Mouse (Mus musculus) gastrocnemius, postnatal 14 days (tissue): ENCODE measurements around the gene Map1s. TPM values are rescaled to one million over a fixed set of nuclear protein-coding genes. Genes with fewer than 3 reads are reported as not detected.

Experiments
- DNase-seq: peaks from one replicate; pipeline ENCODE4 v3.0.0; 2021; ENCODE audit warnings: mixed read lengths
- intact Hi-C: fragments of 180-260 bp; cut with DNase I; formaldehyde crosslinking; loops from one replicate; pipeline ENCODE4 v1.15.1; 2025; ENCODE audit warnings: low total_unique reads
- microRNA-seq, 2 experiments: library from miRNA; unstranded; fragments of <30 nt; microRNA quantifications; one replicate each; pipeline ENCODE4 v1.2.0; 2021
- total RNA-seq, 2 experiments: library from RNA; stranded (reverse); gene quantifications; 2 replicates each; pipeline ENCODE4 v1.2.3; 2021

Gene Map1s
- total RNA-seq, 2 experiments from 2014 or later, result 13.8 to 15.5 TPM

DNA sequence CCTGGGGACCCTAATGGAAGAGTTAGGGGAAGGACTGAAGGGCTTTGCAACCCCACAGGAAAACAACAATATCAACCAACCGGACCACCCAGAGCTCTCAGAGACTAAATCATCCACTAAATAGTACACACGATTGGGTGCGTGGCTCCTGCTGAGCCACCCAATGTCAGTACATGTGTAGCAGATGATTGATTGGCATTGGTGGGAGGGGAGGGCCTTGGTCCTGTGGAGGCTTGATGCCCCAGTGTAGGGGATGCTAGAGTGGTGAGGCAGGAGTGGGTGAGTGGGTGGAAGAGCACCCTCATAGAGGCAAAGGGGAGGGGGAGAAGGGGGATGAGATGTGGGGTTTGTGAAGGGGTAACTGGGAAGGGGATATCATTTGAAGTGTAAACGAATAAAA lies 18.4 kb downstream of the Map1s start:
- intact Hi-C loops, result no loop called here
- DNase-seq, result no peak

GRCm38 (mm10) chr8:70925754-70926153 lies 20.0 kb downstream of the Map1s start:
- intact Hi-C loops, result no loop called here
- no peak for DNase-seq

- intact Hi-C loops, result no loop called here
- no peak for DNase-seq
Observed at GRCm38 (mm10) chr8:70926396-70926795, 20.7 kb downstream of the Map1s start.

DNA sequence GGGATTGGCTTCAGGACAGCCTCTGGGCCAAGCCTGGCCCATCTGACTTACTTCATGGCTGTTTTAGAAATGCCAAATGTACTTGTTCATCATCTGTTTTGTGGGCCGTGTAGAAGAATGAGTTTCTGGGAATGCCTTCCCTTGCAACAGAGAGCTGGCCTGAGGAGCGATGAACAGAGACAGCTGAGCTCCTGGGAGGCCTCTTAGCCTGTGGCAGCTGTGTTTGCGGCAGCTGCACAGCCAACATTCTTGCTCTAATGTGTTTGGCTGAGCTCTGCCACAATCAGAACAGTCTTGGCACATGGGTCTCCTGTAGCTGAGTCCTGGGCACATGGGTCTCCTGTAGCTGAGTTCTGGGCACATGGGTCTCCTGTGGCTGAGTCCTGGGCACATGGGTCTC lies 22.4 kb downstream of the Map1s start:
- intact Hi-C loops, result no loop called here
- peak; percentile 57 for DNase-seq

- intact Hi-C loops, result no loop called here
- no peak for DNase-seq
Observed at GRCm38 (mm10) chr8:70928778-70929322, 23.1 kb downstream of the Map1s start.

DNA sequence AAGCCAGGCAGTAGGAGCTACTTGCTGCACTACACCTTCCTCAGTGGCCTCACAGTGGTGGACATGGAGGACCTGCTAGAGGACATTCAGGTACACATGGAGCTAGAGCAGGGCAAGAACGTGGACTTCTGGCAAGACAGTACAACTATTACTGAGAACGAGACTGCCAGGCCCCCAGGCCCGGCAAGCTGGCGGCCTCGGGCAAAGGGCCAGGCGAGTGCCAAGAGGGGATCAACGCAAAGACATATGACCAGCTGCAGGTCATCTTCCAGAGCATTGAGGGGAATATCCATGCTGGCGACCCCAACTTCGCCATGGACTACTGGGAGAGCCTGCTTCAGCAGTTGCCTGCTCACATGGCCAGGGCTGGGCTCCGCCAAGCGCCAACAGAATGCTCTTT lies 26.0 kb downstream of the Map1s start:
- DNase-seq, result no peak
- intact Hi-C loops, result no loop called here

DNA sequence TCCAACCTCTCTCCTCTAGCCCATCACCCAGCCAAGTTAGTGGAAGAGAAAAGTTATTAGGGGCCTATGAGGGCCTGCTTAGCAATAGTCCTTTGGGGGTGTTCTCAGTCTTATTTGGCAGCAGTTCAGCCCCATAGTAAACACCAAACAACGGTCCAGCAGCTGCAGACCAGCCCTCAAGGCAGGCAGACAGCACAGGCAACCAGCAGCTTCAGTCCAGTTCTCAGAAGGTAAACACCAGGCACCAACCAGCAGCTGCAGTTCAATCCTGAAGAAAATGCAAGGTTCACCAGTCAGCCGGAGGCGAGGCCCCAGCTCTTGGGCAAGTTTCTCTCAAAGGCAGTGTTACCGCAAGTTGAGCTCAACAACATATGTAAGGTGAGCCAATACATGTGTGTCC lies 27.3 kb downstream of the Map1s start:
- no peak for DNase-seq
- intact Hi-C loops, result no loop called here

GRCm38 (mm10) chr8:70934786-70935185 lies 29.1 kb downstream of the Map1s start:
- intact Hi-C loops, result no loop called here
- no peak for DNase-seq

DNA sequence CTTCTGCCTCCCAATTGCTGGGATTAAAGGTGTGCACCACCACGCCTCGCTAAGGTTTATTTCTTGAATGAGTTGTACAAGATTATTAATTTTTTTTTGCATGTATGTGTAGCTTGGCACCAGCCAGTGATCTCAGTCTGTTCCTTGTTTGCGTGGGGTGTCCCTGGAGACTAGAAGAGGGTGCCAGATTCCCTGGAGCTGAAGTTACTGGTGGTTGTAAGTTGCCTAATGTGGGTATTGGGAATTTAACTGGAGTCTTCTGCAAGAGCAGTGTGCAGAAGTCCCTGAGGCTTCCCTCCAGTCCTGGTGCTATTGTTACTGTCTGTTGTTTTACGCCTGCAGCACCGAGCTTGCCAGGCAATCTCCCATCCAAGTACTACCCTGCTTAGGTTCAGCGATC lies 31.5 kb downstream of the Map1s start:
- no peak for DNase-seq
- intact Hi-C loops, result no loop called here

DNA sequence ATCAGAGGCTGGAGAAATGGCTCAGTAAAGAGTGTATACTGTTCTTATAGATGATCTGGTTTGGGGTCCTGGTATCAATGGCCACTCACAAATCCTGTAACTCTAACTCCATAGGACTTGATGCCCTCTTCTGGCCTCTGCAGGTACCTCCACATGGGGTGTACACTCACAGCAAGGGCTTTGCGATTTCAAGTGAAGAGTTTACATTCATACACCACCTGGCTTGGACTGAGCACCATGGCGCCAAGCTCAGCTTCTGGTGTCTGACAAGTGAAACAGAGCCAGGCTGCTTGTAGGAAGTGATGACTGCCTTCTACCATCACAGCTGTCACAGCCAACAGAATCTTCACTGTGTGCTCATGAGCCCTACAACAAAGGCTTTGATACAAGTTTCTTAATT lies 35.7 kb downstream of the Map1s start:
- intact Hi-C loops, result no loop called here
- no peak for DNase-seq

GRCm38 (mm10) chr8:70943187-70943586 lies 37.5 kb downstream of the Map1s start:
- DNase-seq, result no peak
- intact Hi-C loops, result no loop called here

GRCm38 (mm10) chr8:70949847-70950246 lies 44.1 kb downstream of the Map1s start:
- intact Hi-C loops, result no loop called here
- DNase-seq, result no peak

- no peak for DNase-seq
- intact Hi-C loops, result loop anchor here (5.0 kb wide), 1 partner anchor 59 kb away; no protein-coding TSS in a partner anchor
Observed at GRCm38 (mm10) chr8:70960703-70961472, 55.2 kb downstream of the Map1s start.

DNA sequence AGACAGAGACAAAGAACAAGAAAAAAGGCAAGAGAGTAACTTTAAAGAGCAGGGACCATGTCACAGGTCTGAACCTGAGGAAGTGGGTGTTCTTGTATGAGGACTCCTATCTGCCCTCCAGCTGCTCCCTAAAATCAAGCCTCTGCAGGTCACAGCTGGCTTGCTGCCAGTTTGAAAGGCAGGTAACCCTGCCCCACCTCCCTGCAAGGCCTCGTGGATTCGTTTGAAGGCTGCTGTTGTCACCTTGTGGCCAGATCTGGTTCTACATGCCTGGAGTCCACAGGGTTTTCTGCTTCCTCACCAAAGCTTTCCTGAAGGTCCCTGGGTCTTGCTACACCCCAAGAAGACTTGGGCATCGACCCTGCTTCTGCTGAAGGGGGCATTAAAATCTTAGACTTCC lies 58.4 kb downstream of the Map1s start:
- intact Hi-C loops, result loop anchor here (5.0 kb wide), 1 partner anchor 62 kb away; no protein-coding TSS in a partner anchor
- peak; percentile 10 for DNase-seq

DNA sequence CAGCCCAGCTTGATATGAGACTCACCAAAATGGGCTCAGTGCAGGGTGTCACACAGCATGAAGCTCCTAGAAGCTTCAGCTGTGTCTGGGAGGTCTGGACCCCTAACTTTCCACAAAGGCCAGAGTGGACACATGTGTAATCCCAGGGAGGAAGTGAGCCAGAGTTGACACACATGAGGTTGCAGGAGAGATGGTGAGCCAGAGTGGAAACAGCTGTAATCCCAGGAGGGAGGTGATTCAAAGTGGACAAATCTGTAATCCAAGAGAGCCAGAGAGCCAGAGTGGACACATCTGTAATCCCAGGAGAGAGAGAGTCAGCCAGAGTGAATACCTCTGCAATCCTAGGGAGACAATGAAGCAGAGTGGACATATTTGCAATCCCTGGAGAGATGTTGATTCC lies 59.1 kb downstream of the Map1s start:
- no peak for DNase-seq

More for the DNA sequence above, 59.1 kb downstream of the Map1s start:
- intact Hi-C loops, result loop anchor here (5.0 kb wide), 1 partner anchor 63 kb away; no protein-coding TSS in a partner anchor

Small RNAs within 50 kb of the gene (microRNA-seq; reads per million reads assigned to microRNA genes)
- 1.5 to 4.1 reads per million in 2 experiments for gene Mir1969
- 0.50 to 1.6 reads per million in 2 experiments for gene Mir7067

Other genes starting within 250 kb of the Map1s start
- 10 to 100 TPM; 18.2 to 21.6 TPM for gene Pgpep1, start 245.5 kb upstream of the Map1s start, total RNA-seq
- 10 to 100 TPM; 65.9 to 77.0 TPM for gene Lsm4, start 232.7 kb upstream of the Map1s start, total RNA-seq
- 10 to 100 TPM; 73.5 to 87.4 TPM for gene Jund, start 207.0 kb upstream of the Map1s start, total RNA-seq
- gene Iqcn, start 202.5 kb upstream of the Map1s start, total RNA-seq, result under 1 TPM in 1 of 2 experiments, not detected in 1; 0.04 TPM
- not detected for gene Gm3336, start 187.4 kb upstream of the Map1s start, total RNA-seq
- gene Pde4c, start 182.2 kb upstream of the Map1s start, total RNA-seq, result 1 to 10 TPM; 2.9 to 3.4 TPM
- gene Rab3a, start 151.3 kb upstream of the Map1s start, total RNA-seq, result 10 to 100 TPM; 44.3 to 45.1 TPM
- gene Mpv17l2, start 145.0 kb upstream of the Map1s start, total RNA-seq, result 10 to 100 TPM; 28.3 to 31.9 TPM
- 10 to 100 TPM; 23.0 to 27.9 TPM for gene Pik3r2, start 129.2 kb upstream of the Map1s start, total RNA-seq
- gene Mast3, start 100.9 kb upstream of the Map1s start, total RNA-seq, result 1 to 10 TPM; 5.2 to 7.0 TPM
- gene Il12rb1, start 97.5 kb upstream of the Map1s start, total RNA-seq, result under 1 TPM in 1 of 2 experiments, not detected in 1; 0.09 TPM
- 10 to 100 TPM in 1 of 2 experiments, 1 to 10 TPM in 1; 4.8 to 71.3 TPM for gene Arrdc2, start 66.2 kb upstream of the Map1s start, total RNA-seq
- gene Kcnn1, start 42.7 kb upstream of the Map1s start, total RNA-seq, result 1 to 10 TPM; 5.4 to 6.6 TPM
- 10 to 100 TPM; 50.3 to 50.9 TPM for gene Ccdc124, start 32.0 kb upstream of the Map1s start, total RNA-seq
- under 1 TPM in 1 of 2 experiments, not detected in 1; 0.08 TPM for gene Slc5a5, start 13.2 kb upstream of the Map1s start, total RNA-seq
- gene Rpl18a, start 8.5 kb upstream of the Map1s start, total RNA-seq, result 1,000 to 10,000 TPM; 1,213 to 1,382 TPM